Mouse (Mus musculus): ENCODE results near the gene Hoxc5. TPM values are rescaled to one million over a fixed set of nuclear protein-coding genes. Genes with fewer than 3 reads are reported as not detected.
A peak's percentile ranks its signal among the peaks of the same experiment; 100 is the strongest.

Gene Hoxc5
- polyA plus RNA-seq, 1 experiment from 2014 or later, result 5.1 TPM

DNA sequence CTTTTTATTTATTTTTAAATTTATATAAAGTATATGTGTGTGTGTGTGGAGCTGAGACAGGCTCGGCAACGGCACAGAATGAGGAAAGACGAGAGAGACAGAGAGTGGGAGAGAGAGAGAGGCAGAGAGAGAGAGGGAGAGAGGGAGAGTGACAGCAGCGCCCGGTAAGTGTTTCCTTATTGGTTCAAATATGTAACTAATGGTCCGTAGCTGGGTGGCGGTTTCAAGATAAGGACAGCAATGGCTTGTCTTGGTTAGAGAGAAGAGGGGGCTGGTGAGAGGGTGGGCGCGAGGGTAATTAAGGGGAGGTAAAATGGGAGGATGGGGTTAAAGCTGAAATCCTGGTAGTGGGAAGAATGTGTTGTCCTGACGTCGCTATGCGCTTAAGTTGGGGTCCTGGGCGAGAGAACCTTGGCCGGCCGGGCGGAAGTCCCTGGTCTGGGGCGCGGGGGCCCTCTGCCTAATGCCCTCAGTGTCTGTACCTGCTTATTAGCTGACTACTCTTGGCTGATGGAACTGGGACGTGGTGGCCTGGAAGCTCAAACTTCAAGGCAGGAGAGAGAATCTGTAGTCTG lies 31.5 kb downstream of the Hoxc5 start:
- WGBS, result under 1% methylated on average over 19 of the region's 19 CpGs
- peak; percentile 36 for ATAC-seq (ENCODE audit: low FRiP score, low TSS enrichment)
- Histone ChIP-seq H3K4me3 (ENCODE audit: low read length) (peak overlapping the region; percentile 62), H3K36me3 (ENCODE audit: control insufficient read depth, insufficient read depth, low read length) (no peaks in the 10 kb centered on the region), H3K27ac (ENCODE audit: low read depth, low read length) (peak overlapping the region; percentile 95), H3K27me3 (ENCODE audit: control insufficient read depth, insufficient read depth, low read length) (peaks cover 12% of the 10 kb centered on the region), H3K4me1 (ENCODE audit: control insufficient read depth, insufficient read depth, low read length) (peaks cover 50% of the 10 kb centered on the region), H3K4me2 (replicated peaks; ENCODE audit: low read depth, low read length) (peak overlapping the region; percentile 85), H3K9ac (ENCODE audit: low read depth, low read length) (peak overlapping the region; percentile 89), H3K9me3 (ENCODE audit: control insufficient read depth, low read length) (no peaks in the 10 kb centered on the region)

GRCm38 (mm10) chr15:102999183-102999831 lies 32.1 kb downstream of the Hoxc5 start:
- H3K9ac ChIP-seq (ENCODE audit: low read depth, low read length), result peak overlapping the region; percentile 89
- WGBS, result 0% methylated on average over 32 of the region's 33 CpGs
- no peaks in the 10 kb centered on the region for H3K9me3 ChIP-seq (ENCODE audit: control insufficient read depth, low read length)
- peak; percentile 88 for ATAC-seq (ENCODE audit: low FRiP score, low TSS enrichment)
- peak overlapping the region; percentile 95 for H3K27ac ChIP-seq (ENCODE audit: low read depth, low read length)
- H3K4me1 ChIP-seq (ENCODE audit: control insufficient read depth, insufficient read depth, low read length), result peaks cover 55% of the 10 kb centered on the region
- H3K36me3 ChIP-seq (ENCODE audit: control insufficient read depth, insufficient read depth, low read length), result no peaks in the 10 kb centered on the region
- peak overlapping the region; percentile 85 for H3K4me2 ChIP-seq (replicated peaks; ENCODE audit: low read depth, low read length)
- H3K27me3 ChIP-seq (ENCODE audit: control insufficient read depth, insufficient read depth, low read length), result peaks cover 12% of the 10 kb centered on the region
- H3K4me3 ChIP-seq (ENCODE audit: low read length), result peak overlapping the region; percentile 62

- H3K36me3 ChIP-seq (ENCODE audit: control insufficient read depth, insufficient read depth, low read length), result no peaks in the 10 kb centered on the region
- peaks cover 12% of the 10 kb centered on the region for H3K27me3 ChIP-seq (ENCODE audit: control insufficient read depth, insufficient read depth, low read length)
- peak overlapping the region; percentile 85 for H3K4me2 ChIP-seq (replicated peaks; ENCODE audit: low read depth, low read length)
- ATAC-seq (ENCODE audit: low FRiP score, low TSS enrichment), result peak; percentile 20; the same call in 1 of the 2 replicates
- H3K4me3 ChIP-seq (ENCODE audit: low read length), result peak overlapping the region; percentile 62
- H3K9me3 ChIP-seq (ENCODE audit: control insufficient read depth, low read length), result no peaks in the 10 kb centered on the region
- under 1% methylated on average over 11 of the region's 11 CpGs for WGBS
- peaks cover 56% of the 10 kb centered on the region for H3K4me1 ChIP-seq (ENCODE audit: control insufficient read depth, insufficient read depth, low read length)
- H3K9ac ChIP-seq (ENCODE audit: low read depth, low read length), result peak overlapping the region; percentile 89
- peak overlapping the region; percentile 95 for H3K27ac ChIP-seq (ENCODE audit: low read depth, low read length)
Measured at GRCm38 (mm10) chr15:102999955-103000354, 32.7 kb downstream of the Hoxc5 start.

DNA sequence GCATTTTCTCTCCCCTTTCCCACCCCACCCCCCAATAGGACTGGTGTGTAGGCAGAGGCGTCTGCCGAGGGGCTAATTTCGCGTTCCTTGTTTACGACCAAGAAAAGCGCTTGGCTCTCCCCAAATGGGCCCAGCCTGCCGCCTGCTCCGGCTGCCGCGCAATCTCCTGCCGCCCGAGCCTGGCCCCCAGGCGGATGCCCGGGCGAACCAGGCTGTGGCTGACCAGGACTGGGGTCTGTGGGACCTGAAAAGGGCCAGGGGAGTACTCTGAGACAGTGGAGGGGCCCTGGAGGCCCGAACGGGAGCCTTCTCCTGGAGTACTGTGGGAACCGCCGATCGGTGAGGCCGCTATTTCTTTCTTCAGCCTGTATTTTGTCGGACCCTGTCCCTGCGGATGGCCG lies 33.3 kb downstream of the Hoxc5 start:
- ATAC-seq (ENCODE audit: low FRiP score, low TSS enrichment), result no peak
- peak overlapping the region; percentile 95 for H3K27ac ChIP-seq (ENCODE audit: low read depth, low read length)
- H3K4me3 ChIP-seq (ENCODE audit: low read length), result peak overlapping the region; percentile 62
- H3K4me1 ChIP-seq (ENCODE audit: control insufficient read depth, insufficient read depth, low read length), result peaks cover 57% of the 10 kb centered on the region
- peaks cover 11% of the 10 kb centered on the region for H3K27me3 ChIP-seq (ENCODE audit: control insufficient read depth, insufficient read depth, low read length)
- WGBS, result 1% methylated on average over 24 of the region's 24 CpGs
- no peaks in the 10 kb centered on the region for H3K36me3 ChIP-seq (ENCODE audit: control insufficient read depth, insufficient read depth, low read length)
- H3K9ac ChIP-seq (ENCODE audit: low read depth, low read length), result peak overlapping the region; percentile 89
- H3K4me2 ChIP-seq (replicated peaks; ENCODE audit: low read depth, low read length), result peak overlapping the region; percentile 85
- H3K9me3 ChIP-seq (ENCODE audit: control insufficient read depth, low read length), result no peaks in the 10 kb centered on the region

DNA sequence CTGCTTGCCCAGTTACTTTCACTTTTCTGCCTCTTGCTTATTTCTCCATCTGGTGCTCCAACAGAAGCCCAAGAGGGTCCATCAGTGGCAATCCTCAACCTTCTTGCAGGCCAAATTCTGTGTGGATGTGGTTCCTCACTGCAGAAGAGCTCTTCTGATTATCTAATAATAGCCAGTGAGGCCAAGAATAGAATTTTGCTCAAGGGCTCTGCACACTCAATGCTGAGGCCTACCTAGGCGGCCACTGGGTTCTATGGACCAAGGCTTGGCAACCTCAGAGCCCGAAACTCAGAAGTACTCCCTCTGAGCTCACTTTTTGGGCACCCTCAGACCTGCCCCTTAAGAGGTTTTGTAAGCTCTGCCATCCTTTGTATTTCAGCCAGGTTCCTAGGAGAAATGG lies 34.1 kb downstream of the Hoxc5 start:
- 41% methylated on average over 2 of the region's 2 CpGs for WGBS
- H3K4me3 ChIP-seq (ENCODE audit: low read length), result peak overlapping the region; percentile 62
- H3K9ac ChIP-seq (ENCODE audit: low read depth, low read length), result peak overlapping the region; percentile 89
- ATAC-seq (ENCODE audit: low FRiP score, low TSS enrichment), result no peak
- no peaks in the 10 kb centered on the region for H3K9me3 ChIP-seq (ENCODE audit: control insufficient read depth, low read length)
- H3K27me3 ChIP-seq (ENCODE audit: control insufficient read depth, insufficient read depth, low read length), result peaks cover 9% of the 10 kb centered on the region
- H3K27ac ChIP-seq (ENCODE audit: low read depth, low read length), result peak overlapping the region; percentile 75; the same call in 1 of the 2 replicates
- peaks cover 61% of the 10 kb centered on the region for H3K4me1 ChIP-seq (ENCODE audit: control insufficient read depth, insufficient read depth, low read length)
- H3K4me2 ChIP-seq (replicated peaks; ENCODE audit: low read depth, low read length), result peak overlapping the region; percentile 85
- no peaks in the 10 kb centered on the region for H3K36me3 ChIP-seq (ENCODE audit: control insufficient read depth, insufficient read depth, low read length)

GRCm38 (mm10) chr15:103002156-103002555 lies 34.9 kb downstream of the Hoxc5 start:
- Histone ChIP-seq H3K9ac (ENCODE audit: low read depth, low read length) (peak overlapping the region; percentile 53), H3K4me3 (ENCODE audit: low read length) (peak overlapping the region; percentile 62), H3K9me3 (ENCODE audit: control insufficient read depth, low read length) (no peaks in the 10 kb centered on the region), H3K4me1 (ENCODE audit: control insufficient read depth, insufficient read depth, low read length) (peaks cover 60% of the 10 kb centered on the region), H3K4me2 (replicated peaks; ENCODE audit: low read depth, low read length) (peak overlapping the region; percentile 85), H3K36me3 (ENCODE audit: control insufficient read depth, insufficient read depth, low read length) (no peaks in the 10 kb centered on the region), H3K27me3 (ENCODE audit: control insufficient read depth, insufficient read depth, low read length) (peaks cover 10% of the 10 kb centered on the region), H3K27ac (ENCODE audit: low read depth, low read length) (peak overlapping the region; percentile 75)
- no peak for ATAC-seq (ENCODE audit: low FRiP score, low TSS enrichment)
- 15% methylated on average over 4 of the region's 4 CpGs for WGBS

DNA sequence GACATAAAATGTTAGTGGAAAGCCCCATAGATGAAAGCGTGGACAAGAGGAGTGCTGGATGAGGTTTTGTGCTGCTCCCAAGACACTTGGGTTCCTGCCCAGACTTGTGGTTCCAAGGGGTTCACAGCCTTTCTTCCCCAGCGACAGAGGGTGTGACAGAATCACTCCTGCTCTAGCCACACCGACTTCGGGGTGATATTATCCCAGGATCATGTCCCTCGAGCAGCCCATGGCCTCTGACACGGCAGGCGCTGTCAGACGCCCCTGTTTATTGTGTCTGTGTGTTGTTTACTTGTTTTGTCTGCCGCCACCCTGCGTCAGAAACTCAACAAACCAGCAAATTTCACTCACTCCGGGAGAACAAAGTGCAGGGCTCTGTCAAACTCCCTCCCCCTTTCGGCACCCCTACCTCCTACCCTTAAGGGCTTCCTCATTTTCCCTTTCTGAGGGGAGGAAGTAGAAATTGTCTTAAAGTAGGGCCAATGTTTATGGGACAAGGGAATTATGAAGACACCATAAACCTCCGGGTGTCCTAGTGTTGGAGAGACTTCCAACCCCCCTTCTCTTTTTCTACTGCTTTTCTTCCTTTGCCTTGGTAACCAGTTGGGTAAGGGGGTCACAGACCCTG lies 35.7 kb downstream of the Hoxc5 start:
- 9% methylated on average over 13 of the region's 13 CpGs for WGBS
- Histone ChIP-seq H3K27ac (ENCODE audit: low read depth, low read length) (peak overlapping the region; percentile 75; the same call in 1 of the 2 replicates), H3K4me3 (ENCODE audit: low read length) (peak overlapping the region; percentile 62), H3K4me1 (ENCODE audit: control insufficient read depth, insufficient read depth, low read length) (peaks cover 68% of the 10 kb centered on the region), H3K4me2 (replicated peaks; ENCODE audit: low read depth, low read length) (peak overlapping the region; percentile 85), H3K36me3 (ENCODE audit: control insufficient read depth, insufficient read depth, low read length) (no peaks in the 10 kb centered on the region), H3K9me3 (ENCODE audit: control insufficient read depth, low read length) (no peaks in the 10 kb centered on the region), H3K9ac (ENCODE audit: low read depth, low read length) (peak overlapping the region; percentile 53), H3K27me3 (ENCODE audit: control insufficient read depth, insufficient read depth, low read length) (peaks cover 13% of the 10 kb centered on the region)
- ATAC-seq (ENCODE audit: low FRiP score, low TSS enrichment), result no peak

- Histone ChIP-seq H3K4me3 (ENCODE audit: low read length) (peak overlapping the region; percentile 19; the same call in 1 of the 2 replicates), H3K4me1 (ENCODE audit: control insufficient read depth, insufficient read depth, low read length) (peaks cover 84% of the 10 kb centered on the region), H3K36me3 (ENCODE audit: control insufficient read depth, insufficient read depth, low read length) (no peaks in the 10 kb centered on the region), H3K27me3 (ENCODE audit: control insufficient read depth, insufficient read depth, low read length) (peaks cover 12% of the 10 kb centered on the region), H3K4me2 (replicated peaks; ENCODE audit: low read depth, low read length) (peak overlapping the region; percentile 42), H3K27ac (ENCODE audit: low read depth, low read length) (peak overlapping the region; percentile 90), H3K9ac (ENCODE audit: low read depth, low read length) (peak overlapping the region; percentile 57), H3K9me3 (ENCODE audit: control insufficient read depth, low read length) (no peaks in the 10 kb centered on the region)
- ATAC-seq (ENCODE audit: low FRiP score, low TSS enrichment), result no peak
- WGBS, result 2% methylated on average over 17 of the region's 17 CpGs
Measured at GRCm38 (mm10) chr15:103005308-103005707, 38.1 kb downstream of the Hoxc5 start.

- peak overlapping the region; percentile 42 for H3K4me2 ChIP-seq (replicated peaks; ENCODE audit: low read depth, low read length)
- ATAC-seq (ENCODE audit: low FRiP score, low TSS enrichment), result no peak
- peaks cover 11% of the 10 kb centered on the region for H3K27me3 ChIP-seq (ENCODE audit: control insufficient read depth, insufficient read depth, low read length)
- peak overlapping the region; percentile 90 for H3K27ac ChIP-seq (ENCODE audit: low read depth, low read length)
- WGBS, result 8% methylated on average over 5 of the region's 5 CpGs
- peak overlapping the region; percentile 19; the same call in 1 of the 2 replicates for H3K4me3 ChIP-seq (ENCODE audit: low read length)
- no peaks in the 10 kb centered on the region for H3K36me3 ChIP-seq (ENCODE audit: control insufficient read depth, insufficient read depth, low read length)
- H3K9ac ChIP-seq (ENCODE audit: low read depth, low read length), result peak overlapping the region; percentile 57
- no peaks in the 10 kb centered on the region for H3K9me3 ChIP-seq (ENCODE audit: control insufficient read depth, low read length)
- H3K4me1 ChIP-seq (ENCODE audit: control insufficient read depth, insufficient read depth, low read length), result peaks cover 88% of the 10 kb centered on the region
Measured at GRCm38 (mm10) chr15:103005797-103006196, 38.6 kb downstream of the Hoxc5 start.
